Mouse (Mus musculus): ENCODE measurements at regions not wholly inside any gene's neighbourhood (a gene's known extent, or its start where the extent isn't known, plus 50 kb on each side); places are given as distances from the start of the nearest gene placed in this dataset.

- DNase-seq = no peak
These were observed 1327.7 kb downstream of the Hace1 start for GRCm38 (mm10) chr10:46905337-46905736.

DNA sequence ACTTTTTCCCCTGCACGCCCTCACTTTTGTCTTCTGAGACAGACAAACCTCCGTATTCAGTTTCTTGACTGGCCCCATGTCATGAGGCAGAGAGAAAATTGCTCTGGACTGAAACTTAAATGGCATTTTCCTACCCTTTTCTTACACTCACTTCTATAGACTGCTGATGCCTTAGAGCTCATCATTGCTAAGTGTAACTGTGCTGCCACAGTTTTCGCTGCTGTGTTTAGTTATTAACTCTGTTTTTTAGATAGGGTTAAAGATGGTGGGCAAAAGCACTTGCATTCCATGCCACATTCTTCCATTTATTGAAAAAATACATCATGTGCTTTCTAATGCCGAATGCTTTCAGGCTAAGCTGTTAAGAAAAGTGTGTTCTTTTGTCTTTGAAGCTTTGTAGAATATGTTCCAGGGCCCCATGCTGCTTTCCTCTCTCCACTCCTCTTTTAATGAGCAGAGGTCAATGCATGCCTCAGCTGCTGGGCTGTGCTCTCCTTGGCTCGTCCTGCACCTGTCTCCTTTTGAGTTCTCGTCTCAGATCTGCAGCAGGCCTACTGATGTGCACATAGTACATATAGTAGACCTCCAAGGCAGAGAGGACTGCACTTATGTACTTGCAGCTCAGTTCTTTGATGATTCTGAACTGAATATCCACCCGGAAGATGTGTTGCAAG lies 1345.0 kb downstream of the Hace1 start:
- no peak for DNase-seq

DNA sequence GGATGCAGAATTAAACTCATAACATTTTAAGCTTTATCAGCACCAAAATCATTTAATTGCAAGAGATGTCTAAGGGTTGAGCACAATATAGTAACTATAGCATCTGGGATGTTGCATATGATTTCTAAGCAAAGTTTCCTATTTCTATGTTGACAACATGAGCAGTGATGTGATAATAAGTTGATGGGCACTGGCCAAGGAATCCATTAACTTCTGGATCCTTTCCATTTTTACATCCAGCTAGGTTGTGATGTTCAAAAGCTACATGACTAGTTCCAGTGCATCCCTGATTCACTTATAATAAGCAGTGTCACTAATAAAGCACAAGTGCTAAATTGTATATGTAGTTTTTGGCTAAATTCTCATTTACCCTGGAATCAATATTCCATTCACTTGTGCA lies 1356.7 kb downstream of the Hace1 start:
- DNase-seq = no peak

- no peak for DNase-seq
These were observed 1358.8 kb downstream of the Hace1 start for GRCm38 (mm10) chr10:46936248-46936970.

DNA sequence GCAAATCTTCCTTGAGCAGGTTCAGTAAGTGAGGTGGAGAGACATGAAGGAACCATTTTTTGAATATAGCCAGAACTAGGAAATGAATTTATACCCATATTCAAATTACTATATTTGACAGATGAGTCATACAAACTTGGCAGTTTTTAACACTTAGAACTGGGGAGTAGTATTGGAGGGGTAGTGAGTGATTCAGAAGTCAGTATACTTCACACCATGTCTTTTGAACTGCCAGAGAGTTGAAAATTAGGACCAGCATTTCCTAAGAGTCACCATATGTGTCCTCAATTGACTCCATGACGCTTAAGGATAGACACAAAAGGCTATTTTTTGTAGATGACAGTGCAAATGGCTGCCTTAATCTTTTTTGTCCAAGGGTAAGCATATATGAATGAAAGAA lies 1361.7 kb downstream of the Hace1 start:
- DNase-seq = no peak

- no peak for DNase-seq
These were observed 1362.2 kb downstream of the Hace1 start for GRCm38 (mm10) chr10:46939819-46940218.

DNA sequence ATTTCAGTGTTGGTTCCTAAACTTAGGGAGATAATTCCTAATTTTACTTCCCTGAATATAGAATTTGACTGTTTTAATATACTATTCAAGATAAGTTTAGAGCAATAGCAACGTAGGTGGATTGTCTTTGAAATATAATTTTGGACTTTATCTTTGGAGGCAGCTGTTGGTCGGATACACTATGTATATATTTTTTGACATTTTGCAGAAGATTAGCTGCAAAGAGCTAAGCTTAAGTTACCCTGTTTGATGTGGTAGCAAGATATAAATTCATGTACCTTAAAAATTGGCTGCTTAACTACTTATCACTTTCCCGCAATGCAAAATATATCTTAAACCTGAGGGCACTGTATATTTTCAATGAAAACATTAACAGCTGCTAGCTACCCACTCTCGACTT lies 1375.3 kb downstream of the Hace1 start:
- DNase-seq = no peak

GRCm38 (mm10) chr10:46954701-46955100 lies 1377.1 kb downstream of the Hace1 start:
- no peak for DNase-seq

DNA sequence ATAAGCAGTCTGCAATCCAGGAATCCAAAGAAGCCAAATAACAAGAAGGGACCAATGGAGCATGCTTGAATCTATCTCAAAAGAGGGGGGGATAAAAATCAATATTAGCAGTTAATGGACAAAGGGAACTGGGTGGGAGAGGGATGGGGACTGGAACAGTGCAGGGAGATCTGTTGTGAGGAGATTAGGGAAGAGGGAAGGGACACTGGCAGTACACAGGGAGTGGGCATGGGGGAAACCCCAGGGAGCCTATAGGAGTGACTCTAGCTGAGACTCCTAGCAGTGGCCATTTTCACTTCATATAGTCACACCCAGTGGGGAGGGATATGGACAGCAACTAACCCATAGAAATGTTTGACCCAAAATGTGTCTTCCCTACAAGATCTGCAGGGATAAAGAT lies 1402.8 kb downstream of the Hace1 start:
- no peak for DNase-seq

DNA sequence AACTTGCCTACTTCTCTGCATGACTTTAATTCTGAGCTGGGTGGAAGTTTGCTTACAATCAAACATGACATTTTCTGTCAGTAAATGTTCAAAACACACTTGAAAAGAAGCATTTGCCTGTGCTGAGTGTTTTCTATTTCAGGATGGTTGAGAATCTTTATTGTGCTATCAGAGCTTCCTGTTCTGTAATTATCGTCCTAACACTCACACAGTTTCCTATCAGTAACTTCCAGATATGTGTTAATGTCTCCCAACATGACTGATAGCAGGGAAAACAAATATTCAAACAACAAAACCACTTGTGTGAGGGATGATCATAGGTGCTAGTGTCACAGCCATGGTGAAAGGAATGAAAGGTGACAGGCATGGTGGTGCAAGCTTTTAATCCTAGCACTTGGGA lies 1422.1 kb downstream of the Hace1 start:
- no peak for DNase-seq

GRCm38 (mm10) chr10:47028765-47029164 lies 1451.1 kb downstream of the Hace1 start:
- no peak for DNase-seq

GRCm38 (mm10) chr10:47054672-47055071 lies 1477.0 kb downstream of the Hace1 start:
- no peak for DNase-seq

- DNase-seq = peak in 1 of 2 experiments; percentile 0
These were observed 1524.9 kb downstream of the Hace1 start for GRCm38 (mm10) chr10:47102551-47102950.
